ENCODE assay signal across 8 mouse cellular contexts in the genomic region with DNA sequence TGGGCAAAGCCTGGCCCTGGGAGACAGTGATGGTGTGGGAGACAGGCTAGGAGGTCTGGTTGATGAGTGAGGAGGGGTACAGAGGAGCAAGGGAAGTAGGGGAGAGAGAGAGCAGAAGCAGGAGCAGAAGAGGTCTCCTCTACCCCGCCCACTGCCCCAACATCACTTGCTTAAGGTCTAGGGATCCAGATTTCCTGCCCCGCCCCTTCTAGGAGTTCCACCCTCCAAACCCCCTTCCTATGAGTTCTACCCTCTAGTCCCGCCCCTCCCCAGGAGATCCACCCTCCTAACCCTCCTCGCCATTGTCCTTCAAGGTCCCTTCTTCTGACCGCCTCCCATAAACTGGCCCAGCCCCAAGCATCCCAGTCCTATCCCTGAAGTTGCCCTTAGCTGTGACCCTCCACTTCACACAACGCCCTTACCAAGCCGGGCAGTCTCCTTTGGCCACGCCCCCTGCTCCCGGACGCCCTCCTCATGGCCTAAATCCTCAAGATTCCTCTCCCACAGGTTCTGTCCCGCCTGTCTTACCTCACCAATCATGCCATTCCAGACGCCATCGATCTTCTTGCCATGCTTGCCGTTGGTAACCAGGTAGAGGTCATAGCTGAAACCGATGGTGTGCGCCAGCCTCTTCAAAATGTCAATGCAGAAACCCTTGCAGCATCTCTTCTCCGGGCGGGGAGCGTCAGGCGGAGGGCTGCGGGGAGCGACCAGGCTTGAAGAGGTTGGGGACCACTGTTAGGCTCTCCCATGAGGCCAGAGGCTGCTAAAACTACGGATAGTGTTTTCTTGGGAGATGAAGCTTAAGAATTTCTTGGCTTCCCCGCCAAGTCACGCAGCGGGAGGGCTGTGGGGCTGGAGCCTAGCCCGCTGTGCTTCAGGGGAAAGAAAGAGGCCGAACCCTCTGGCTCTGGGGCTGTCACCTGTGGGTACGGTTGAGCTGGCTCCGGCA. TPM values are rescaled to one million over a fixed set of nuclear protein-coding genes. Genes with fewer than 3 reads are reported as not detected.
DNase-seq lines count a peak whose midpoint lies in the region; ATAC-seq and TF ChIP-seq lines count a peak whose summit lies in the region.

No protein-coding gene starts in this region.

- no peak for TF ChIP-seq CTCF in heart, postnatal 0 days (IDR thresholded peaks at IDR 0.05; ENCODE audit: low read depth)
- TF ChIP-seq CTCF in olfactory bulb, adult 2 months (IDR thresholded peaks at IDR 0.05; ENCODE audit: insufficient read depth, low read depth, low read length), result no peak

- intact Hi-C loops in left cerebral cortex, postnatal 25 days (cut with DNase I), result no loop called here

- 3% methylated on average over 30 of the region's 30 CpGs for WGBS in heart, postnatal 0 days
- 3% methylated on average over 30 of the region's 30 CpGs for WGBS in liver, embryonic 13.5 days (ENCODE audit: insufficient replicate concordance)
- 18% methylated on average over 30 of the region's 30 CpGs for WGBS in olfactory bulb, adult 2 months

- H3K9ac ChIP-seq in heart, postnatal 0 days (replicated peaks; ENCODE audit: low read depth, low read length), result peak overlapping the region; percentile 30; the same call in 1 of the 2 replicates
- H3K9ac ChIP-seq in liver, embryonic 13.5 days, result no peak overlapping the region

- 0 out of 2 replicates have a peak, but pooled peaks have one; percentile 44 for ATAC-seq in heart, postnatal 0 days (ENCODE audit: insufficient read depth, low read depth)
- no peak for ATAC-seq in liver, embryonic 13.5 days (ENCODE audit: low read depth)

- H3K4me2 ChIP-seq in heart, postnatal 0 days (ENCODE audit: low read depth, low read length), result peak overlapping the region; percentile 65
- H3K4me2 ChIP-seq in liver, embryonic 13.5 days, result peak overlapping the region; percentile 51

- H3K4me3 ChIP-seq in heart, postnatal 0 days (ENCODE audit: low read depth, low read length), result peak overlapping the region; percentile 40
- H3K4me3 ChIP-seq in liver, embryonic 13.5 days (replicated peaks), result peak overlapping the region; percentile 32
- peak overlapping the region; percentile 25 for H3K4me3 ChIP-seq in olfactory bulb, adult 2 months (ENCODE audit: insufficient read depth, low read depth, low read length)

- TF ChIP-seq EP300 in heart, postnatal 0 days (IDR thresholded peaks at IDR 0.05; ENCODE audit: low read depth), result no peak

- peaks cover 5% of the 10 kb centered on the region; the same call in 1 of the 2 replicates for H3K4me1 ChIP-seq in heart, postnatal 0 days (ENCODE audit: control insufficient read depth, insufficient read depth)
- H3K4me1 ChIP-seq in liver, embryonic 13.5 days (replicated peaks), result peaks cover 10% of the 10 kb centered on the region
- peaks cover 13% of the 10 kb centered on the region for H3K4me1 ChIP-seq in olfactory bulb, adult 2 months (ENCODE audit: control insufficient read depth, insufficient read depth, low read length)

- H3K27ac ChIP-seq in heart, postnatal 0 days (ENCODE audit: low read depth), result no peak overlapping the region
- H3K27ac ChIP-seq in liver, embryonic 13.5 days, result no peak overlapping the region
- no peak overlapping the region for H3K27ac ChIP-seq in olfactory bulb, adult 2 months (ENCODE audit: insufficient read depth, low read depth, low read length)

- H3K9me3 ChIP-seq in heart, postnatal 0 days (replicated peaks; ENCODE audit: control insufficient read depth, low read length), result no peaks in the 10 kb centered on the region
- no peaks in the 10 kb centered on the region for H3K9me3 ChIP-seq in liver, embryonic 13.5 days (replicated peaks)

- no peaks in the 10 kb centered on the region for H3K36me3 ChIP-seq in heart, postnatal 0 days (replicated peaks; ENCODE audit: control insufficient read depth, insufficient read depth, low read length)
- no peaks in the 10 kb centered on the region for H3K36me3 ChIP-seq in liver, embryonic 13.5 days

- peak; percentile 5 for DNase-seq in gastrocnemius, postnatal 25 days
- DNase-seq in gastrocnemius, postnatal 4 days (ENCODE audit: low spot score in 2 of 2), result no peak
- DNase-seq in cerebellum, adult 8-10 months, result peak; percentile 67
- DNase-seq in heart, postnatal 0 days (ENCODE audit: low spot score), result no peak
- no peak for DNase-seq in liver, embryonic 13.5 days
- no peak for DNase-seq in right cerebral cortex, postnatal 14 days
- no peak for DNase-seq in left cerebral cortex, postnatal 25 days (ENCODE audit: low spot score in 2 of 2)

- H3K27me3 ChIP-seq in heart, postnatal 0 days (ENCODE audit: control insufficient read depth, insufficient read depth, low read length), result peaks cover 50% of the 10 kb centered on the region
- peaks cover 67% of the 10 kb centered on the region for H3K27me3 ChIP-seq in liver, embryonic 13.5 days

- no peak for TF ChIP-seq POLR2A in olfactory bulb, adult 2 months (IDR thresholded peaks at IDR 0.05; ENCODE audit: insufficient read depth, low read depth, low read length)

RNA-seq across cellular contexts. Expression of a gene that starts 15.3 kb away (rescaled TPM):
- total RNA-seq in gastrocnemius, postnatal 25 days (2021), result 10 to 100 TPM; 53.4 to 64.2 TPM
- 100 to 1,000 TPM; 101 to 104 TPM for total RNA-seq in gastrocnemius, postnatal 4 days (2021)
- total RNA-seq in heart, postnatal 0 days (2014; rRNA removed; ENCODE audit: low replicate concordance), result 279 and 304 TPM in 2 replicates
- polyA plus RNA-seq in heart, postnatal 0 days (2015; fragmentation: Nextera tagmentation; extraction: Ambion mirVana), result 58.5 and 62.4 TPM in 2 replicates
- polyA plus RNA-seq in liver, embryonic 13.5 days (2015; fragmentation: Nextera tagmentation; extraction: Ambion mirVana), result 22.9 and 23.8 TPM in 2 replicates
- not detected in 2 replicates for polyA plus RNA-seq in olfactory bulb, adult 2 months (2012; ENCODE audit: insufficient read depth, insufficient read length, low replicate concordance, missing spikeins)
- total RNA-seq in left cerebral cortex, postnatal 25 days (2021), result 10 to 100 TPM; 81.2 to 84.0 TPM

RNA-seq across cellular contexts. Expression of a gene that starts 21.0 kb away (rescaled TPM):
- under 1 TPM; 0.32 to 0.46 TPM for total RNA-seq in gastrocnemius, postnatal 25 days (2021)
- 1 to 10 TPM; 1.2 to 1.5 TPM for total RNA-seq in gastrocnemius, postnatal 4 days (2021)
- 1.0 and 3.1 TPM in 2 replicates for total RNA-seq in heart, postnatal 0 days (2014; rRNA removed; ENCODE audit: low replicate concordance)
- 0.12 and 0.16 TPM in 2 replicates for polyA plus RNA-seq in heart, postnatal 0 days (2015; fragmentation: Nextera tagmentation; extraction: Ambion mirVana)
- polyA plus RNA-seq in liver, embryonic 13.5 days (2015; fragmentation: Nextera tagmentation; extraction: Ambion mirVana), result 0.07 TPM in 2 replicates
- not detected in 2 replicates for polyA plus RNA-seq in olfactory bulb, adult 2 months (2012; ENCODE audit: insufficient read depth, insufficient read length, low replicate concordance, missing spikeins)
- 10 to 100 TPM; 10.9 TPM for total RNA-seq in left cerebral cortex, postnatal 25 days (2021)

RNA-seq across cellular contexts. Expression of a gene that starts 26.5 kb away (rescaled TPM):
- total RNA-seq in gastrocnemius, postnatal 25 days (2021), result 10 to 100 TPM; 13.5 to 14.5 TPM
- total RNA-seq in gastrocnemius, postnatal 4 days (2021), result 10 to 100 TPM; 17.4 to 18.0 TPM
- 26.7 and 28.8 TPM in 2 replicates for total RNA-seq in heart, postnatal 0 days (2014; rRNA removed; ENCODE audit: low replicate concordance)
- 19.3 and 22.7 TPM in 2 replicates for polyA plus RNA-seq in heart, postnatal 0 days (2015; fragmentation: Nextera tagmentation; extraction: Ambion mirVana)
- 48.4 and 49.2 TPM in 2 replicates for polyA plus RNA-seq in liver, embryonic 13.5 days (2015; fragmentation: Nextera tagmentation; extraction: Ambion mirVana)
- polyA plus RNA-seq in olfactory bulb, adult 2 months (2012; ENCODE audit: insufficient read depth, insufficient read length, low replicate concordance, missing spikeins), result not detected in 2 replicates
- 10 to 100 TPM; 21.0 to 23.2 TPM for total RNA-seq in left cerebral cortex, postnatal 25 days (2021)

RNA-seq across cellular contexts. Expression of a gene that starts 32.6 kb away (rescaled TPM):
- total RNA-seq in gastrocnemius, postnatal 25 days (2021), result under 1 TPM; 0.19 to 0.20 TPM
- under 1 TPM; 0.39 TPM for total RNA-seq in gastrocnemius, postnatal 4 days (2021)
- 0.35 TPM in 1 of 2 replicates, not detected in the other for total RNA-seq in heart, postnatal 0 days (2014; rRNA removed; ENCODE audit: low replicate concordance)
- polyA plus RNA-seq in heart, postnatal 0 days (2015; fragmentation: Nextera tagmentation; extraction: Ambion mirVana), result 0.26 and 0.29 TPM in 2 replicates
- polyA plus RNA-seq in liver, embryonic 13.5 days (2015; fragmentation: Nextera tagmentation; extraction: Ambion mirVana), result 0.12 and 0.23 TPM in 2 replicates
- polyA plus RNA-seq in olfactory bulb, adult 2 months (2012; ENCODE audit: insufficient read depth, insufficient read length, low replicate concordance, missing spikeins), result not detected in 2 replicates
- total RNA-seq in left cerebral cortex, postnatal 25 days (2021), result 1 to 10 TPM; 2.6 to 2.7 TPM

RNA-seq across cellular contexts. Expression of a gene that starts 39.3 kb away (rescaled TPM):
- not detected for total RNA-seq in gastrocnemius, postnatal 25 days (2021)
- under 1 TPM; 0.39 to 0.75 TPM for total RNA-seq in gastrocnemius, postnatal 4 days (2021)
- total RNA-seq in heart, postnatal 0 days (2014; rRNA removed; ENCODE audit: low replicate concordance), result 0.27 TPM in 1 of 2 replicates, not detected in the other
- 0.58 and 0.71 TPM in 2 replicates for polyA plus RNA-seq in heart, postnatal 0 days (2015; fragmentation: Nextera tagmentation; extraction: Ambion mirVana)
- 0.76 and 0.86 TPM in 2 replicates for polyA plus RNA-seq in liver, embryonic 13.5 days (2015; fragmentation: Nextera tagmentation; extraction: Ambion mirVana)
- polyA plus RNA-seq in olfactory bulb, adult 2 months (2012; ENCODE audit: insufficient read depth, insufficient read length, low replicate concordance, missing spikeins), result not detected in 2 replicates
- not detected for total RNA-seq in left cerebral cortex, postnatal 25 days (2021)

Comparison
In these comparisons a context has a peak if more than half of its experiments do, and no peak if none do; other contexts are left out.
1. DNase-seq: peak in gastrocnemius, postnatal 25 days (single experiment) and cerebellum, adult 8-10 months (single experiment); none in gastrocnemius, postnatal 4 days (0 of 2), heart, postnatal 0 days (single experiment), liver, embryonic 13.5 days (single experiment), right cerebral cortex, postnatal 14 days (single experiment) and left cerebral cortex, postnatal 25 days (0 of 2).
2. Peak in every context shown above with its lines, with median percentiles within 50 percentile points of each other: H3K4me3 ChIP-seq.